Mouse (Mus musculus) hematopoietic stem cell, adult 5-6 weeks (primary cell): ENCODE measurements around the gene C130060K24Rik. TPM values are rescaled to one million over a fixed set of nuclear protein-coding genes. Genes with fewer than 3 reads are reported as not detected.

Experiments used
- total RNA-seq: library from RNA; stranded (forward); fragments of 172-1452, 232-1000 nt; gene quantifications from 2 replicates; pipeline ENCODE4 v1.2.3, GENCODE M21; 2017

The C130060K24Rik gene
- total RNA-seq, 1 experiment from 2014 or later, result not detected

Other genes with a start within 250 kb of the C130060K24Rik start
- 8.8 and 9.0 TPM in 2 replicates for gene Hpgds, start 236.2 kb upstream of the C130060K24Rik start, total RNA-seq
- gene Tnip3, start 144.2 kb downstream of the C130060K24Rik start, total RNA-seq, result 71.3 and 73.5 TPM in 2 replicates